Mouse (Mus musculus) midbrain, embryonic 14.5 days (tissue): Measurements from ENCODE around the gene Ell3. TPM values are rescaled to one million over a fixed set of nuclear protein-coding genes. Genes with fewer than 3 reads are reported as not detected.
A peak's percentile ranks its signal among the peaks of the same experiment; 100 is the strongest.

Source experiments
- ATAC-seq: fragments of 200-750 bp; cut with Nextera tagmentation; 2 replicates; pipeline ENCODE4 v1.8.0; 2017; ENCODE audit warnings: moderate number of reproducible peaks, moderate library complexity; ENCODE audit not compliant: low FRiP score, low TSS enrichment
- DNase-seq: peaks from one replicate; pipeline ENCODE4 v3.0.0-alpha.2; 2015
- H3K27ac ChIP-seq: fragments of 300-500 bp; sonication (generic); replicated peaks from 2 replicates; pipeline ENCODE4 v1.5.1; 2014; ENCODE audit warnings: mild to moderate bottlenecking, low read depth, low read length, moderate library complexity
- H3K27me3 ChIP-seq: fragments of 300-500 bp; sonication (generic); 2 replicates; pipeline ENCODE4 v1.6.1; 2014; ENCODE audit warnings: low read length, control low read depth, mixed read lengths; ENCODE audit not compliant: control insufficient read depth, insufficient read depth
- H3K36me3 ChIP-seq: fragments of 300-500 bp; sonication (generic); 2 replicates; pipeline ENCODE4 v1.6.1; 2014; ENCODE audit warnings: low read length, control low read depth; ENCODE audit not compliant: control insufficient read depth, insufficient read depth
- H3K4me1 ChIP-seq: fragments of 300-500 bp; sonication (generic); 2 replicates; pipeline ENCODE4 v1.6.1; 2014; ENCODE audit warnings: mild to moderate bottlenecking, antibody characterized with exemption, low read length, control low read depth; ENCODE audit not compliant: control insufficient read depth, insufficient read depth
- H3K4me2 ChIP-seq: fragments of 300-500 bp; sonication (generic); 2 replicates; pipeline ENCODE4 v1.6.1; 2014; ENCODE audit warnings: mild to moderate bottlenecking, low read length, moderate library complexity
- H3K4me3 ChIP-seq: fragments of 300-500 bp; sonication (generic); replicated peaks from 2 replicates; pipeline ENCODE4 v1.5.1; 2014; ENCODE audit warnings: low read depth, low read length
- H3K9ac ChIP-seq: fragments of 300-500 bp; sonication (generic); replicated peaks from 2 replicates; pipeline ENCODE4 v1.6.1; 2014; ENCODE audit warnings: mild to moderate bottlenecking, low read length, moderate library complexity
- H3K9me3 ChIP-seq: fragments of 300-500 bp; sonication (generic); 2 replicates; pipeline ENCODE4 v1.6.1; 2016; ENCODE audit warnings: low read length, control low read depth, mixed read lengths; ENCODE audit not compliant: control insufficient read depth
- WGBS: fragments of 180-500 bp; shearing (Covaris S2); extraction: QIAGEN DNeasy Blood & Tissue Kit; methylation state at CpG from one replicate; pipeline ENCODE4 v1.1.7; 2014; 5-methylcytosine and 5-hydroxymethylcytosine counted together
- microRNA-seq: library from miRNA; unstranded; fragments of <30 nt; microRNA quantifications from one replicate; pipeline ENCODE4, GENCODE M21; 2016
- polyA plus RNA-seq: library from polyadenylated mRNA; unstranded; fragments of >200 nt; fragmentation: Nextera tagmentation; extraction: Ambion mirVana; gene quantifications from 2 replicates; pipeline ENCODE4 v1.2.1, GENCODE M21; 2014

The Ell3 gene
- polyA plus RNA-seq, 1 experiment from 2014 or later, result 2.0 TPM

DNA sequence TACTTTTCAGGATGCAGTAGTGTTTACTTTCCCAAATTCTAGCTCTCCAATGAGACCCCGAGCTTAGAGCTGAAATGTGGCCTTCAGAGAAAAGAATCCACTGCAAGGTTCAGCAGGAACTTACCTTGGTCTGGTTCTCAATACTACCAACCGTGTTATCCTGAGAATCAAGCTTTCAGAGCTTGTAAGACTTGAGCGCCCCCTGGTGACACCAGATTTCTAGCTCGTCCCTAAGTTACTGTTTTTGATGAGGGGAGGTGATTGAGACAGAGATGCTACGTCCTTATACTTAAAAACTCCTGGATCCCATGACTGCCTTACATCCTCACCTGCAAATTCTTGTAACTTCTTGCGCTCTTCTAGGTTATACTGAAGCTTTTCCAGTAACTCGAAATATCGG is 47.5 kb downstream of the Ell3 start:
- WGBS, result 15% methylated on average over 8 of the region's 8 CpGs
- no peak overlapping the region for H3K27ac ChIP-seq
- no peaks in the 10 kb centered on the region for H3K27me3 ChIP-seq
- H3K9ac ChIP-seq, result no peak overlapping the region
- DNase-seq (peak; percentile 96), ATAC-seq (no peak)
- H3K4me2 ChIP-seq, result no peak overlapping the region
- H3K9me3 ChIP-seq, result no peaks in the 10 kb centered on the region
- no peaks in the 10 kb centered on the region for H3K36me3 ChIP-seq
- H3K4me3 ChIP-seq, result no peak overlapping the region
- no peaks in the 10 kb centered on the region for H3K4me1 ChIP-seq

Small RNA genes within 50 kb of the gene (microRNA-seq; reads per million reads assigned to microRNA genes)
- gene Gm22953, result not detected

Other genes starting within 250 kb of the Ell3 start
- gene Trp53bp1, start 172.9 kb downstream of the Ell3 start, polyA plus RNA-seq, result 146 and 193 TPM in 2 replicates
- 19.6 and 25.7 TPM in 2 replicates for gene Map1a, start 154.7 kb downstream of the Ell3 start, polyA plus RNA-seq
- gene Ppip5k1, start 88.9 kb downstream of the Ell3 start, polyA plus RNA-seq, result 14.9 and 19.7 TPM in 2 replicates
- 40.0 and 47.3 TPM in 2 replicates for gene Ckmt1, start 86.6 kb downstream of the Ell3 start, polyA plus RNA-seq
- gene Strc, start 57.1 kb downstream of the Ell3 start, polyA plus RNA-seq, result not detected in 2 replicates
- gene Pdia3, start 30.5 kb downstream of the Ell3 start, polyA plus RNA-seq, result 238 and 249 TPM in 2 replicates
- gene Catsper2, start 30.5 kb downstream of the Ell3 start, polyA plus RNA-seq, result 2.9 and 4.5 TPM in 2 replicates
- 352 and 382 TPM in 2 replicates for gene Serf2, start 4.9 kb upstream of the Ell3 start, polyA plus RNA-seq
- gene Hypk, start 9.0 kb upstream of the Ell3 start, polyA plus RNA-seq, result 92.4 and 102 TPM in 2 replicates
- 1.8 TPM in 2 replicates for gene Serinc4, start 12.5 kb upstream of the Ell3 start, polyA plus RNA-seq
- 74.5 and 75.5 TPM in 2 replicates for gene Mfap1b, start 29.8 kb upstream of the Ell3 start, polyA plus RNA-seq
- 26.7 and 31.4 TPM in 2 replicates for gene Mfap1a, start 62.4 kb upstream of the Ell3 start, polyA plus RNA-seq
- 3.6 and 5.4 TPM in 2 replicates for gene Wdr76, start 62.4 kb upstream of the Ell3 start, polyA plus RNA-seq